Mouse (Mus musculus) heart, adult 11 months (tissue): ENCODE measurements around the gene 1700092M07Rik.

Experiments used
- DNase-seq: peaks from one replicate; pipeline ENCODE4 v3.0.0; 2022

1700092M07Rik gene

GRCm38 (mm10) chr19:8745382-8745781 is 4.9 kb downstream of the 1700092M07Rik start:
- no peak for DNase-seq

- DNase-seq: peak; percentile 79
Measured at GRCm38 (mm10) chr19:8747368-8747767, 6.8 kb downstream of the 1700092M07Rik start.

- DNase-seq: peak; percentile 83
Measured at GRCm38 (mm10) chr19:8755652-8756051, 15.1 kb downstream of the 1700092M07Rik start.

GRCm38 (mm10) chr19:8756635-8757387 is 16.3 kb downstream of the 1700092M07Rik start, which contains the start of gene Nxf1:
Gene Nxf1, plus strand, starts transcription at chr19:8757073.
- DNase-seq: peak; percentile 99

GRCm38 (mm10) chr19:8757471-8757998 is 17.0 kb downstream of the 1700092M07Rik start:
- DNase-seq: no peak

- peak; percentile 57 for DNase-seq
Measured at GRCm38 (mm10) chr19:8758899-8759298, 18.4 kb downstream of the 1700092M07Rik start.

- DNase-seq: peak; percentile 83
Measured at GRCm38 (mm10) chr19:8760757-8761156, 20.2 kb downstream of the 1700092M07Rik start.

- peak; percentile 57 for DNase-seq
Measured at GRCm38 (mm10) chr19:8763276-8763675, 22.8 kb downstream of the 1700092M07Rik start.

- DNase-seq: peak; percentile 90
Measured at GRCm38 (mm10) chr19:8765562-8765961, 25.0 kb downstream of the 1700092M07Rik start.

- DNase-seq: peak; percentile 98
Measured at GRCm38 (mm10) chr19:8770567-8771270, 30.2 kb downstream of the 1700092M07Rik start, which contains the start of gene Tmem223. Gene Tmem223, plus strand, starts transcription at chr19:8770996.

GRCm38 (mm10) chr19:8772996-8773395 is 32.5 kb downstream of the 1700092M07Rik start:
- DNase-seq: no peak

- peak; percentile 89 for DNase-seq
Measured at GRCm38 (mm10) chr19:8773409-8773808, 32.9 kb downstream of the 1700092M07Rik start.

GRCm38 (mm10) chr19:8774086-8774835 is 33.7 kb downstream of the 1700092M07Rik start, which contains the start of gene Tmem179b:
Gene Tmem179b, minus strand, starts transcription at chr19:8774467.
- peak; percentile 99 for DNase-seq

- no peak for DNase-seq
Measured at GRCm38 (mm10) chr19:8774951-8775421, 34.5 kb downstream of the 1700092M07Rik start.

- DNase-seq: peak; percentile 100
Measured at GRCm38 (mm10) chr19:8786008-8786781, 45.7 kb downstream of the 1700092M07Rik start, which contains the start of gene Taf6l. Gene Taf6l, minus strand, starts transcription at chr19:8786417.

GRCm38 (mm10) chr19:8788521-8788920 is 48.0 kb downstream of the 1700092M07Rik start:
- no peak for DNase-seq

GRCm38 (mm10) chr19:8789171-8789570 is 48.7 kb downstream of the 1700092M07Rik start:
- no peak for DNase-seq

GRCm38 (mm10) chr19:8790171-8790570 is 49.7 kb downstream of the 1700092M07Rik start:
- DNase-seq: no peak
